Mouse (Mus musculus) gastrocnemius, adult 2 months (tissue): ENCODE results near the gene Tomm40. TPM values are rescaled to one million over a fixed set of nuclear protein-coding genes. Genes with fewer than 3 reads are reported as not detected.
"Not testable (repeated sequence)": the region's sequence is repeated elsewhere in the genome, so short reads cannot be mapped to it uniquely, and the experiment has no call there.

Experiments used
- DNase-seq: peaks from one replicate; pipeline ENCODE4 v3.0.0; 2022
- H3K27ac ChIP-seq: fragments of 200-600 bp; 2 replicates; pipeline ENCODE4 v1.8.1; 2022; ENCODE audit warnings: mild to moderate bottlenecking
- H3K4me3 ChIP-seq: fragments of 200-600 bp; 2 replicates; pipeline ENCODE4 v1.8.1; 2022; ENCODE audit warnings: mild to moderate bottlenecking, moderate library complexity
- CTCF ChIP-seq: fragments of 200-600 bp; IDR thresholded peaks from 2 replicates; pipeline ENCODE4 v1.8.1; 2022; ENCODE audit warnings: antibody characterized with exemption, mild to moderate bottlenecking, moderate library complexity
- intact Hi-C: fragments of 180-260 bp; cut with DNase I; formaldehyde crosslinking; loops from one replicate; pipeline ENCODE4 v1.15.1; 2025
- total RNA-seq, 2 experiments: library from RNA; stranded (reverse); gene quantifications; 2 replicates each; pipeline ENCODE4 v1.2.3; 2021

The Tomm40 gene
- total RNA-seq, 2 experiments from 2014 or later, result 41.0 to 52.4 TPM

DNA sequence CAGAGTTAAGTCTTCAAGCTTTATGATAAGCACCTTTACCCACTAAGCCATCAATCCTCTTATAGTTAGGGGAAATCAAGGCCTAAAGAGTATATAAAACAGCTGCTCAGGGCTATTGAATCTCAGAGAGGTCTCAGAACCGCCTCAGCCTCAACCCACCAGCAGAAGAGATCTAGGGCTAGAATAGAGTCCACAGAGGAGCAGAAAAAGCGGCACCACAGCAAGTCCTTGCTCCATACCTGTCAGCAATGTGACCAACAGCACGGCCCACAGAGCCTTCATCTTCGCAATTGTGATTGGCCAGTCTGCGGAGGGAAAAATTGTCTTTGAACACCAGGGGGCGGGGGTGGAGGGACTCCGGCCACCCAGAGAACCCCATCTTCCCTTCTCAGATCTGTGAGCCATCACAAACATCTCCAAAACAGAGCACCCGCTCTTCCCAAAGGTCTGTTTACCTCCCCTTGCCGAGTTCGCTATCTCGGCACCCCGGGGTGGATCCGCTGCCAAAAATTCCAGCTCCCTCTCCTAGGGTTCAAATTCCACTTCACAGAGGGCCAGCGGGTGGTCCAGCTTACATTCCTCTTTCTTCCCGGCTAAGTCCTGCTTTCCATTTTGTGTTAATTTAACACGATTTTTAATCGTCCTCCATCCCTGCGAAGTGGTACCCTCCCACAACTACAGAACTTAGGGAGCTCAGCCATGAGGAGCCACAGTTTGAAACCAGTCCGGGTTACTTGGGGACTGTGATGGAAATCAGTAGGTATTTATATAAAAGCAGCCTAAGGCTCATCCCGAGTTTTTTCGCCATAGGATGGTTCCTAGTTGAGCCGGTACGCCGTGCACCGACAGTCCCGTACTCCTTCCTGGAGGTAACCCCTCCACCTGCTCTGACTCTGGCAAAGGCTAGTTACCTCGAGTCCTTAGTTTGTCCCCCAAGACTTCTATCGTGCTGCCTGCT, 17.0 kb downstream of the Tomm40 start:
- no peak for DNase-seq
- peak overlapping the region; percentile 69 for H3K4me3 ChIP-seq
- intact Hi-C loops, result no loop called here
- peak; percentile 24 for TF ChIP-seq CTCF
- H3K27ac ChIP-seq, result peak overlapping the region; percentile 83

- H3K27ac ChIP-seq, result no peak overlapping the region
- intact Hi-C loops, result no loop called here
Measured at GRCm38 (mm10) chr7:19696336-19696873, 18.8 kb downstream of the Tomm40 start.

DNA sequence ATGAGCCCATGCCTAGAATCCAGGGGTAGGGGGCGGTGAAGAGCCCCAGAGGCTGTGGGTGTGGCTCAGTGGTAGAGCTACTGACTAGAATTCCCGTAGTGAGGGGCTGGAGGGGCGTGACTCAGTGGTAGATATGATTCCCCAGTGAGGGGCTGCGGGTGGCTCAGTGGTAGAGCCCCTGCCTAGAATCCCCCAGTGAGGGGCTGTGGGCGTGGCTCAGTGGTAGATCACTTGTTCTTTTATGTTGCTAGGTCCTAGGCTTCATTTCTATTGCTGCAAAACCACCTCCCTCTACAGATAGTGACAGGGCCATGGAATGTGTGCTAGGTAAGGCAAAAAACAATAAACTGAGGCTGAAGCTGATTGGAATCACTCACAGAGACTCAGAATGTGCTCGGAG, 19.4 kb downstream of the Tomm40 start:
- TF ChIP-seq CTCF, result no peak
- H3K27ac ChIP-seq, result no peak overlapping the region
- intact Hi-C loops, result no loop called here
- no peak for DNase-seq
- H3K4me3 ChIP-seq, result no peak overlapping the region

More at GRCm38 (mm10) chr7:19696336-19696873, 18.8 kb downstream of the Tomm40 start:
- no peak overlapping the region for H3K4me3 ChIP-seq
- no peak for DNase-seq
- no peak for TF ChIP-seq CTCF

DNA sequence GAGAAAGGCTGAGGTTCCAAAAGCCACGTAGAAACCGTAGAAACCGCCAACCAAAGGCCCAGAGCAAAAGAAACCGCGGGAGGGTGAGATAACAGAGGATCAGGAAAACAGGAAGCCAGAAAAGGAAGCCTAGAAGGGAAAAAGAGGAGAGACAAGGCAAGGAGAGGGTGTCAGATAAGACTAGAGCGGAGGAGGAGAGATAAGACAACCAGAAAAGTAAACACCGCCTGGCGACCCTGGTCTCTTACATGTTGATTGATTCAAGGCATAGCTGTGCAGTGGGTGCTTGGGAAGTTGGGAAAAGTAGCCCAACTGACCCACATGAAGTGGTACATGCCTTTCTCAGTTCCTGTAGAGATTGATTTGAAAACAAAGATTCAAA, 20.0 kb downstream of the Tomm40 start:
- no peak for TF ChIP-seq CTCF
- no peak overlapping the region for H3K4me3 ChIP-seq
- intact Hi-C loops, result no loop called here
- H3K27ac ChIP-seq, result peak overlapping the region; percentile 24
- DNase-seq, result no peak

GRCm38 (mm10) chr7:19694336-19695212, 20.7 kb downstream of the Tomm40 start:
- intact Hi-C loops, result no loop called here
- no peak for DNase-seq
- H3K27ac ChIP-seq, result peak overlapping the region; percentile 52; the same call in 1 of the 2 replicates
- H3K4me3 ChIP-seq, result no peak overlapping the region
- TF ChIP-seq CTCF, result no peak

GRCm38 (mm10) chr7:19693421-19693820, 21.8 kb downstream of the Tomm40 start:
- peak; percentile 65 for DNase-seq
- no peak for TF ChIP-seq CTCF
- Histone ChIP-seq H3K27ac (peak overlapping the region; percentile 52), H3K4me3 (no peak overlapping the region)
- intact Hi-C loops, result no loop called here

DNA sequence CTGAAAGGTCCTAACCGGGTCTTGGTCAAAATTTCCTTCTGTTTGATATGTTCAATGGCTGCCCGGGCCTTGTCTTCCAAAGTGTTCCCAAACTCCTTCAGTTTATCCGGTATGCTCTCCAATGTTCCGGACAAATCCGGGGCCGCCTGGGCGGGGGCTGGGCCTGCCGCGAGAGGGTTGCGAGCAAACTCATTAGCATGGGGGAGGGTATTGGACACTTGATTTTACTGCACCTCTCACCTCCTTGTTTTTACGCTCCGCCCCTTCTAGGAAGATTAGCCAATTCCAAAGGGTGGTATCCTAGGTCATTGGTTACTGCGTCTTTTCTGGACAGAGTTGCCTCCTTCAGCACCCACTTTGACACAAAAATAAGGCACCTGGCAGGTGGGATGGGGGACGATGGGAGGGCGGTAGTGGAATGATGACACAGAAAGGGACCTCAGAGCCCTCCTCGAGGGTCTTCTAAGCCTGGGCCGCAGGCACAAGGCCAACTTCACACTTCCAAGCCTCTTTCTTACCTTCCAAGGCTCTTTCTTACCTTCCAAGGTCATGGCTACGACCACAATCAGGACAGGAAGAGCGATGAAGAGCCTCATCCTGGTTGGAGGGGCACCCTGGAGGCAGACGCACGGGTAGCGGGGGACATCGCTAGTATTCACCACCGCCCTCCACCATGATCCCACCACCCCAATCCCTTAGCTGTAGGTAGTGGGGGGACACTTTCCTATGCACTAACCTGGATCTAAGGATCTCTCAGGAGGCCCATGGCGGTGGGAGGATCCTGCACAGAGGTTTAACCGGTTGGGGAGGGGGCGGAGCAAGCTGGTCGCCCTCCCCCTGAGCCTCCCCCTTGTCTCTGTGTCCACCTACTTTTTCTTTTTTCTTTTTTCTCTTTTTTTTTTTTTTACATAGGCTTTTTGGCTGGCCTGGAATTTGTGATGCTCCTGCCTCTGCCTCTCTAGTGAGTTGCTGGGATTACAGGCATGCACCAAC, 23.1 kb downstream of the Tomm40 start, which contains the start of gene Apoc1:
Gene Apoc1 (minus strand): TSS at position 788 of the 993 bp plus-strand sequence.
- Histone ChIP-seq H3K4me3 (no peak within 1 kb of the TSS), H3K27ac (peak within 1 kb of the TSS; percentile 28; the same call in 1 of the 2 replicates)
- DNase-seq, result no peak
- intact Hi-C loops, result no loop called here
- TF ChIP-seq CTCF, result no peak

DNA sequence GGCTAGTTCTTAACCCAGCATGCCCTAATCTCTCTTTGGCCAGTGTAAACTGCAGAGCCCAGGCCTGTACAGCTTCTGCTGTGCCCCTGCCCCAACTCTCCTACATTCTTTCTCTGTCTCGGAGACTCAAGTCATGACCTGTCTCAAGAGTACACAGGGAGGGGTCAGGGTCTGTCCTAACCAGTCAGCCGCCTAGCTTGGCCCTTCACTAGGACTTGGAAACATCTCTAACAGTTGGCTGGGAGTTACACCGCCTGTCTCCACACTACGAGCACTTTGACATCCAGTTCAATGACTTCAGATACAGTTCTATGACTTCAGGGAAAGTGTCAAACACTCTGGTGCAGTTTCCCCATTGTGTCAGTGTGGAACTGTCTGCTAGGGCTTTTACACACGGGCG, 23.8 kb downstream of the Tomm40 start:
- Histone ChIP-seq H3K27ac (no peak overlapping the region), H3K4me3 (no peak overlapping the region)
- intact Hi-C loops, result no loop called here
- DNase-seq, result no peak
- TF ChIP-seq CTCF, result no peak

GRCm38 (mm10) chr7:19690845-19691244, 24.4 kb downstream of the Tomm40 start:
- intact Hi-C loops, result no loop called here
- no peak for TF ChIP-seq CTCF
- Histone ChIP-seq H3K4me3 (no peak overlapping the region), H3K27ac (no peak overlapping the region)
- DNase-seq, result no peak

- DNase-seq, result no peak
- Histone ChIP-seq H3K4me3 (no peak overlapping the region), H3K27ac (no peak overlapping the region)
- intact Hi-C loops, result no loop called here
- TF ChIP-seq CTCF, result no peak
Measured at GRCm38 (mm10) chr7:19688611-19689010, 26.6 kb downstream of the Tomm40 start.

GRCm38 (mm10) chr7:19688101-19688500, 27.1 kb downstream of the Tomm40 start:
- Histone ChIP-seq H3K4me3 (no peak overlapping the region), H3K27ac (no peak overlapping the region)
- intact Hi-C loops, result no loop called here
- DNase-seq, result no peak
- no peak for TF ChIP-seq CTCF

GRCm38 (mm10) chr7:19686927-19687583, 28.2 kb downstream of the Tomm40 start:
- intact Hi-C loops, DNase-seq, H3K27ac ChIP-seq, H3K4me3 ChIP-seq: not testable (repeated sequence)
